Mouse (Mus musculus) splenic B cell, adult 2 months (primary cell): ENCODE data around the gene Nom1.
"Not testable (repeated sequence)": the region's sequence is repeated elsewhere in the genome, so short reads cannot be mapped to it uniquely, and the experiment has no call there.

Experiments used
- DNase-seq: peaks from one replicate; pipeline ENCODE4 v3.0.0-alpha.2; 2011; ENCODE audit warnings: low read depth, low spot score
- H3K27me3 ChIP-seq: 2 replicates; pipeline ENCODE4 v1.6.1; 2012; ENCODE audit warnings: mild to moderate bottlenecking, low read length, moderate library complexity, mixed read lengths; ENCODE audit not compliant: control insufficient read depth, poor library complexity, insufficient read depth, severe bottlenecking
- H3K36me3 ChIP-seq: 2 replicates; pipeline ENCODE4 v1.6.1; 2012; ENCODE audit warnings: mild to moderate bottlenecking, low read length, moderate library complexity, mixed read lengths; ENCODE audit not compliant: control insufficient read depth, poor library complexity, insufficient read depth, severe bottlenecking

Gene Nom1

DNA sequence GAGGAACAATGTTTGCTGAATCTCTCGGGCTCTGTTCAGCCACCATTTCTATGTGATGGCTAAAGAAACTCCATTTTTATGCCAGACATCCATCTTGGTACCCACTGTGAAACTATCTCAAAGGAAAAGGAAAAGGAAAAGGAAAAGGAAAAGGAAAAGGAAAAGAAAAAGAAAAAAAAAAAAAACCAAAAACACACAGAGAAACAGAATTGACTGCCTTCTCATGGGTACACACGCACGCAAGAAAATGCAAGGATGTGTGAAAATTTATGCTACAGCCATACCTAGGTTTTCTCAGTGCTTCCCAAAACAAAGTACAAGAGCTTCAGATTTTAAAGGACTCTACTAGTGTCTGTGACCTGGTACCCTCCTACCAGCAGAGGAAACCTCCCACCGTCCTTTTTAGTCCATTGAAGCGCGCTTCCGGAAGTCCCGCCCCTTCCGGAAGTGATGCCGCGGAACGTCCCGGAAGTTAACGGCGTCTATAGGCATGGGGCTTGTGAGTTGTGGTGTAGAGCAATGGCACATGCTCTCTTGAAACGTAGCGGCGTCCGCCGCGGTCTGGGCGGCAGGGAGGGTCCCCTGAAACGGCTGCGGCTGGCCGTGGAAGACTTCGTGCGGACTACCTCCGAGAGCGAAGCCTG is at the start of gene Nom1:
Nom1 (plus strand) TSS at position 437 of the 644 bp plus-strand sequence.
- peak; percentile 94 for DNase-seq
- no peaks in the 10 kb centered on the region; the same call in 1 of the 2 replicates for H3K36me3 ChIP-seq
- no peaks in the 10 kb centered on the region for H3K27me3 ChIP-seq

DNA sequence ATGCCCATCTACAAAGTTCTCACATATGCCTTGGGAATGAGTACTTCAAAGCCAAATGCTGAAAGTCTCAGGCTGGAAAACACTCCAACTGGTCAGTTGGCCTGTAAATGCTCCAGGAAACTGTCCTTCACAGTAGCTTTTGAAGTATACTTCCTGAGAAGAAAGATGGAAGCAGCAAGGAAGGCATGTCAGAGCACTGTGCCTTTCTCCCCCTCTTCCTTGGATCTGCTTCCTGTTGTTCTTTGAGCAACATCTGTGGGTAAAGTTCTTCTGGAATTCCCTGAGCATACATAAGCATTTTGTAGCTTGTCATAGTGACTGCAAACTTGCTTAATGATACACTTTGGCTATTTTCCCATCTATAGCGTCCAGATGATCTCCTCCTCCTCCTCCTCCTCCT is 46.9 kb upstream of the Nom1 start:
- Histone ChIP-seq H3K36me3 (no peaks in the 10 kb centered on the region), H3K27me3 (no peaks in the 10 kb centered on the region)
- DNase-seq = no peak

DNA sequence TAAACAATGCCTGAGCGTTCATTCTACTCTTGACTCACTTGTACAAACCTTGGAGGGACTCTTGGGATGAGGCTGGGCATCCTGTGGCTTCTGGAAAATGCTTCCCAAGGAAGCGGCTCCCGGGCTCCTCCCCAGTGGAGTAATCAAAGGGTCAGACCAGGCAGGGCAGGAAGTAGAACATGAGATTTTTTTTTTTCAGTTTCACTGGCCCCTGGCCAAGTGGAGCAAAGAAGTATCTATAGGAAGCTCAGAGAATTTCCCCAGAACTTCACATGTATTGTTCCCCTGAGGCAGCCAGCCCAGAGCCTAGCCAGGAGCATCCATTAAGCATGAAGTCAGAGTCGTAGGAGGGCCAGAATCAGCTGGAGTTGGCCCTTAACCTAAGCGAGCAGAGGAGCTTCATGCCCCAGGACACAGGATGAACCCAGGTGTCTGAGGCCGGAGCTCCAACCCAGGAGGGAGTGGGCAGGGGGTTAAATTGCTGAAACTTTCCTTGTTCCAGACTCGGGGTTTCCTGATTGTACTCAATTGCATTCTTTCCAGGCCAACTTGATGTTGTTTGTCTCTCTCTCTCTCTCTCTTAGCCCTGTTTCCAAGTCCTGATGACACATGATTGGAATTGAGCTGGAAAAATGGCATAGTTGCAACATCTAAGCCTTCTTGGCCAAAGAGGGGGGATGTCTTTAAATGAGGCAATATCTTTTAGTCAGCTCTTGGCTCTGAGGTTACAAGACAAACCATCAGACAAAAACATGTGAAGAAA is 46.1 kb upstream of the Nom1 start:
- H3K27me3 ChIP-seq = no peaks in the 10 kb centered on the region
- no peak for DNase-seq
- no peaks in the 10 kb centered on the region for H3K36me3 ChIP-seq

DNA sequence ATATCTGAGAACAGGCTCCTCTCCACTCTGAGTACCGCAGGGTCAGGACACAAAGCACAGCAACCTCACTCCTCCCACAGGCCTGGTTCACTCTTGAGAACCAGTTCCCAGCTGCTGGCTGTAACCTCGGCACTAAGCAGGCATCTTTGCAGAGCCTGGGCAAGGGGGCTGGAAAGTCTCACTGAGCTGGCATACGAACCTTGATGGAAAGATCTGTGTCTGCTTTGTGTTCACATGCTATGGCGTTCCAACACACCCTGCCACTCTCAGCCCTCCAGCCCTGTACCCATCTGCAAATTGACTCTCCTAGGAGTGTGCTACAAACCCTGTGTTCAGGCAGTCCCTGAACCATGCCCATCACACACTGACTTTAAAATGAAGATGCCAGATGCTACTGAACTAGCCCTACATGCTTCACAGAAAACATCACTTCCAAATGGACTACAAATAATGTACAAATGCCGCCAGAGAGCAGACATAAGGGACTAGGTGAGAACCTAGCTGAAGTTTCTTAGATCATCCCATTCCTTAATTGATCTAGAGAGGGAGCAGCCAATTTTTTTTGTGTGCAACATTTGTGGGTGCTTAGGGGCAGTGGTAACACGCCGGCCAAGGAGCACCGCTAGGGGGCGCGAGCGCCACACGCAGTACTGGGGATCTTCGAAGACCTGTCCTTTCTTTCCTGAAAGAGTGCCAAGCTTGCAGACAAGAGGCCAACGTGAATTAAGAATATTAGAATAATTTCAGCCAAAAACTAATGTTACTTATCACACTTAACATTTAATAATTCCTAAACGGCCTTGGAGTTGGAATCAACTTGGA is 45.3 kb upstream of the Nom1 start:
- H3K36me3 ChIP-seq = no peaks in the 10 kb centered on the region
- H3K27me3 ChIP-seq = no peaks in the 10 kb centered on the region
- peak; percentile 68 for DNase-seq

GRCm38 (mm10) chr5:29398427-29398826 is 36.0 kb upstream of the Nom1 start:
- no peaks in the 10 kb centered on the region for H3K36me3 ChIP-seq
- H3K27me3 ChIP-seq = no peaks in the 10 kb centered on the region
- no peak for DNase-seq

- DNase-seq = no peak
- H3K27me3 ChIP-seq = no peaks in the 10 kb centered on the region
- H3K36me3 ChIP-seq = no peaks in the 10 kb centered on the region
Observed at GRCm38 (mm10) chr5:29410854-29411253, 23.6 kb upstream of the Nom1 start.

DNA sequence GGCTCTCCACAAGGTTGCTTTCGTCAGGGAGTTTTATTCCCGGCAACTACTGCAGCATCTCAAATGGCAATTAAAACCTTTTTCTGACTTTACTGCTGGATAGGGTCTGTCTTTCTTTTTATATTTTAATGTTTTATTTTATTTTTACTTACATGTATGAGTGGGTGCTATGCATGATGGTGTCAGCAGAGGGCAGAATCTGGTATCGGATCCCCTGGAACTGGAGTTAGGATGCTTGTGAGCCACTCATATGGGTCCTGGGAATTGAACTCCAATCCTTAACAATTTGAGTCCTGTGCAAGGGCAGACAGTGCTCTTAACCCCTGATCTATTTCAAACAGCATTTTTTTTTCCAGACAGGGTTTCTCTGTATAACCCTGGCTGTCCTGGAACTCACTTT is 21.4 kb upstream of the Nom1 start:
- Histone ChIP-seq H3K36me3 (no peaks in the 10 kb centered on the region), H3K27me3 (no peaks in the 10 kb centered on the region)
- no peak for DNase-seq

DNA sequence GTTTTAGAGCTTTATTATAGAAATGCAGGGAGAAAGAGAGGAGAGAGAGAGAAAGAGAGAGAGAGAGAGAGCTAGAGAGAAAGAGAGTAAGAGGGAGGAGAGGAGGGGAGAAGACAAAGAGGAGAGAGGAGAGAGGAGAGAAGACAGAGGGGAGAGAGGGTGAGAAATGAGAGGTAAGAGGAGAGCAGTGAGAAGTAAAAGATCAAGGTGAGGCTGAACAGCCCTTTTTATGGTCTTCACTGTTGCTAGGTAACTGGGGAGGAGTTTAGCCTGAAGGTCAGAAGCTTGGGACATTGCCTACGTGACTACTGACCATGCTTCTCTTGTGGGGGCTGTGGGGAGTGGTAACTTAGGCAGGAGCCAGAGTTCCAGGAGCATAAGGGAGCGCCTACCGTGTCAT is 11.1 kb upstream of the Nom1 start:
- not testable (repeated sequence) for DNase-seq, H3K36me3 ChIP-seq, H3K27me3 ChIP-seq

DNA sequence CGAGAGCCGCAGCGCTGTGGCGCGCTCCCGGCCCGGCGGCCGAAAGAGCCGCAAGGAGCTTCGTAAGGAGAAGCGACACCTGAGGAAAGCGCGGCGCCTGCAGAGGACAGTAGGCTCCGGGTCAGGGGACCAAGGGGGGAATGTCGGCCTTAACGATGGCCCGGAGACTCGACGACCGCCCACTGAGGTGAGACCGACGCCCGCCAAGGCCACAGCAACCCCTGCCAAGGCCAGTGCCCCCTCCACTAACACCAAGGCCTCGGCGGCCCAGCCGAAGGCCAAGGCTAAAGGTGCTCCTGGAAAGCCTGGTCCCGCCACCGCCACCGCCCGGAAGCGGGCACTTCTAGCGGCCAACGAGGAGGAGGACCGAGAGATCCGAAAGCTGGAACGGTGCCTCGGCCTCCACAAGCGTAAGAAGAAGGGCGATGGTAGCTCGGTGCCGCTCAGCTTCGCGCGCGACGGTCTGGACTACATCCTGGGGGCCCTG is 451 bp downstream of the Nom1 start:
- DNase-seq = peak; percentile 36
- Histone ChIP-seq H3K36me3 (no peaks in the 10 kb centered on the region; the same call in 1 of the 2 replicates), H3K27me3 (no peaks in the 10 kb centered on the region)

DNA sequence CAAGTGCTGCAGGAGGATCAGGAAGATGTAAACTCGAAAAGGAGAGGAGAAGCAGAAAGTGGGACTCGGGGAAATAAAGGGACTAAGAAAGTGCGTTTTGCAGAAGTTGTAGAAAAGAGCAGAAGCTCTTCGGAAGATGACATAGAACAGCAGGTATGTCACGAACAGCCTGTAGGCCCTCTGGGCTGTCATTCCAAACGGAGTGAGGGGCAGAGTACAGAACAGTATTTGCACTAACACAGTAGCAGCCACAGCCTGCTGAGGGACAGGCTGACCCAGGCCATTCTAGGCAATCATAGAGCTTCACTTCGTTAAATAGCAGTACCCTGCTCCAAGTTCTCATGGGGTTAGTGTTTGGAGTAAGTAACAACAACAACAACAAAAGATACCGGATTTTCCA is 1.0 kb downstream of the Nom1 start:
- no peak for DNase-seq

GRCm38 (mm10) chr5:29436728-29437127 is 2.3 kb downstream of the Nom1 start:
- not testable (repeated sequence) for DNase-seq, H3K27me3 ChIP-seq

More for the DNA sequence above, 1.0 kb downstream of the Nom1 start:
- Histone ChIP-seq H3K36me3 (peaks cover 3% of the 10 kb centered on the region), H3K27me3 (no peaks in the 10 kb centered on the region)

GRCm38 (mm10) chr5:29445275-29445674 is 10.8 kb downstream of the Nom1 start:
- H3K36me3 ChIP-seq = peaks cover 7% of the 10 kb centered on the region
- DNase-seq = no peak
- no peaks in the 10 kb centered on the region for H3K27me3 ChIP-seq

More at GRCm38 (mm10) chr5:29436728-29437127, 2.3 kb downstream of the Nom1 start:
- H3K36me3 ChIP-seq = not testable (repeated sequence)

DNA sequence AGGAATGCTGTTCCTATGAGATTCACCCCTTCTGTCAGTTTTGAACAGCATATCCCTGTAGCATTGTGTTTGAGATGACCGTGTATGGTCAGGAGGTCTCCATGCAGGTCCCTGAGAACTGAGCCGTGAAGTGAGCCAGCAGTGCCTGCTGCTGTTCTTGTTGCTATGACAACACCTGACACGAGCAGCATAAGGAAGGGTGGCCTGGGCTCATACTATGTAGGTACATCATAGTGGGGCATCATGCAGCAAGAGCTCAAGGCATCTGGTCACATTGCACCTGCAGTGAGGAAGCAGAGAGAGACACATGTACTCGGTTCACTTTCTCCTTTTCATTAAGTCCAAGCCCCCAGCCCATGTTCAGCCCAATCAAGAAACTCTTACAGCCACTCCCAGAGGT is 17.9 kb downstream of the Nom1 start:
- H3K36me3 ChIP-seq = peaks cover 13% of the 10 kb centered on the region; the same call in 1 of the 2 replicates
- H3K27me3 ChIP-seq = no peaks in the 10 kb centered on the region
- DNase-seq = no peak

- Histone ChIP-seq H3K36me3 (peaks cover 6% of the 10 kb centered on the region; the same call in 1 of the 2 replicates), H3K27me3 (no peaks in the 10 kb centered on the region)
- DNase-seq = no peak
Observed at GRCm38 (mm10) chr5:29456895-29457656, 22.6 kb downstream of the Nom1 start.
